Mouse (Mus musculus) stomach, embryonic 16.5 days (tissue): ENCODE results near the gene Man2a2. TPM values are rescaled to one million over a fixed set of nuclear protein-coding genes. Genes with fewer than 3 reads are reported as not detected.
"Not testable (repeated sequence)": the region's sequence is repeated elsewhere in the genome, so short reads cannot be mapped to it uniquely, and the experiment has no call there.

ENCODE experiments used
- ATAC-seq: fragments of 200-750 bp; cut with Nextera tagmentation; 2 replicates; pipeline ENCODE4 v1.8.0; 2017; ENCODE audit warnings: moderate number of reproducible peaks, moderate TSS enrichment; ENCODE audit not compliant: insufficient read depth, low FRiP score
- H3K27ac ChIP-seq: fragments of 300-500 bp; sonication (generic); 2 replicates; pipeline ENCODE4 v1.5.1; 2014; ENCODE audit warnings: low read length
- H3K27me3 ChIP-seq: fragments of 300-500 bp; sonication (generic); 2 replicates; pipeline ENCODE4 v1.6.1; 2014; ENCODE audit warnings: low read length, control low read depth, mixed read lengths; ENCODE audit not compliant: control insufficient read depth, insufficient read depth
- H3K36me3 ChIP-seq: fragments of 300-500 bp; sonication (generic); 2 replicates; pipeline ENCODE4 v1.6.1; 2014; ENCODE audit warnings: low read length; ENCODE audit not compliant: control insufficient read depth, insufficient read depth
- H3K4me1 ChIP-seq: fragments of 300-500 bp; sonication (generic); 2 replicates; pipeline ENCODE4 v1.6.1; 2014; ENCODE audit warnings: low read length, control low read depth, mixed read lengths; ENCODE audit not compliant: control insufficient read depth, insufficient read depth
- H3K4me2 ChIP-seq: fragments of 300-500 bp; sonication (generic); 2 replicates; pipeline ENCODE4 v1.6.1; 2014; ENCODE audit warnings: low read depth, low read length, mixed read lengths
- H3K4me3 ChIP-seq: fragments of 300-500 bp; sonication (generic); replicated peaks from 2 replicates; pipeline ENCODE4 v1.5.1; 2014; ENCODE audit warnings: mild to moderate bottlenecking, low read length
- H3K9ac ChIP-seq: fragments of 300-500 bp; sonication (generic); 2 replicates; pipeline ENCODE4 v1.6.1; 2014; ENCODE audit warnings: low read length
- H3K9me3 ChIP-seq: fragments of 300-500 bp; sonication (generic); replicated peaks from 2 replicates; pipeline ENCODE4 v1.6.1; 2016; ENCODE audit warnings: low read length, control low read depth; ENCODE audit not compliant: control insufficient read depth
- WGBS: fragments of 180-500 bp; shearing (Covaris S2); extraction: QIAGEN DNeasy Blood & Tissue Kit; methylation state at CpG from one replicate; pipeline ENCODE4 v1.1.7; 2014; 5-methylcytosine and 5-hydroxymethylcytosine counted together
- polyA plus RNA-seq: library from polyadenylated mRNA; unstranded; fragments of >200 nt; fragmentation: Nextera tagmentation; extraction: Ambion mirVana; gene quantifications from 2 replicates; pipeline ENCODE4 v1.2.1, GENCODE M21; 2015

Gene Man2a2
- polyA plus RNA-seq, 1 experiment from 2014 or later, result 14.7 TPM

DNA sequence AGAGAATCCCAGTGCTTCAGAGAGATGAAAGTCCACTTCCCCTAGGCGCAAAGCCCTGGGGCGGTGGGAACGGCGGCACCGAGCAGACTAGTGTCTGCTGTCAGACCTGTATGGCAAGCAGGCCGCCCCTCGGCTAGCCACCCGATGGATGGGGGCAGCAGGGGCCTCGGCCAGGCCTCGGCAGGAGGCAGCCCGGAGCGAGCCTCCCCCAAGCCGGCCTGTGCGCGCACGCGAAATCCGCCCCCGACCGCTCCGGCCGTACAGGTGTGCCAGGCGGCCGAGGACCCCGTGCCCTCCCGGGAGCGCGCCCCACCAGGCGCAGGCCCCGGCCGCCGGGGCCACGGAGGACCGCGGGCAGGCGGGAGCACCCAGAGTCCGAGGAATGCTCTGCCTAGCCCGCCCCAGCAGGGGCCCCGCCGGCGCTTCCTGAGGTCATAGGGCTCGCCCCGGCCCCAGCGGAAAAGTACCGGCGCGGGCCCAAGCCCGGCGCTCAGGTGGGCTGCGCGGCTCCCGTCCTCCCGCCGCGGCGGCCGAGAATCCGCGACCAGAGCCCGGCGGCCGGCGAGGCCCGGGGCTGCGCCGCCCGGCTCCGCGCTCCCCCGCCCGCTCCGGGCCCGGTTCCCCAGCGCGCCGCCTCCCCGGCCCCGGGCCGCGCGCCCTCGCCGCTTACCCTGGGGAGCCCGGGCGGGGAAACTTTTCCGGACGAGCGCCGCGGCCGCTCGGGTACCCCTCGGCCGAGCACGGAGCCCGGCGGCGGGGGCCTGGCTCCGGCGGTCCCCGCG, 30.9 kb upstream of the Man2a2 start:
- ATAC-seq, result peak; percentile 38
- peak overlapping the region; percentile 86 for H3K4me2 ChIP-seq
- H3K36me3 ChIP-seq, result 0 out of 2 replicates have a peak, but pooled peaks cover 4% of the 10 kb centered on the region
- H3K4me1 ChIP-seq, result peaks cover 33% of the 10 kb centered on the region
- no peaks in the 10 kb centered on the region for H3K9me3 ChIP-seq
- H3K9ac ChIP-seq, result peak overlapping the region; percentile 98
- H3K27ac ChIP-seq, result peak overlapping the region; percentile 89
- H3K27me3 ChIP-seq, result 0 out of 2 replicates have a peak, but pooled peaks cover 5% of the 10 kb centered on the region
- WGBS, result under 1% methylated on average over 51 of the region's 102 CpGs
- H3K4me3 ChIP-seq, result peak overlapping the region; percentile 87

DNA sequence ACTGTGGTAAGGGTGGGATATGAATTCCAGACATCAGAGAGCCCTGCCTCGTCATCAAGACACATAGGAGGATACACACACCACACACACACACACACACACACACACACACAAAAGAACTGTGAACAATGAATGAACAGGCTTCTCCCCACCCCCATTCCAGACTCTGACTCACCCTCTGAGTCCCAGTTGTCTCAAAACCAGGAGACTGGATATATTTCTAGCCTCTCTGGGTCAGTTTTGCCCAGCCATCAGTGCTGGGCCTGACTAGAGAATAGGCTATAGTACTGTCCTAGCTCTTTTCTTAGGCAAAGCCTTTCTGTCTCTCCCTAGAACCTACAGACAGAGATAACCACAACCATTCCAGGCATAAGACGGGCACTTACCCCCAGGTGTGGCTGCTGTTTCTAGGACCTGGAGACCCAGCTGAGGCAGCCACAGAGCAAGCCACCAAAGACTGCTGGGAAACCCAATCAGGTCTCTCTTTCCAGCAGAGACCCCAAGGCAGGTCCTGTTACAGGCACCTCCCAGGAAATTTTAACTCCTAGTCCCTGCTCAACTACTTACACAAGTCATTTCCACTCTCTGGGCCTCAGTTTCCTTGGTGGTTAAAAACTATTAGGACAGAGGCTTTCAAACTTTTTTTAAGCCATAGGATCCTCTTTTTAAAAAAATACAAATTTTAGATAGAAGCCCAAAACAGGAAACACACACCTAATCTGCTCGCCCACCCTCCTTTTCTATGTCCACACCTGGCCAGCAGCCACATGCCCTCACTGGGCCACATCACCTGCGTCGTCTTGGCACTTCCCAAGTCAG, 30.1 kb upstream of the Man2a2 start:
- H3K36me3 ChIP-seq, result 0 out of 2 replicates have a peak, but pooled peaks cover 4% of the 10 kb centered on the region
- peaks cover 33% of the 10 kb centered on the region for H3K4me1 ChIP-seq
- no peak for ATAC-seq

DNA sequence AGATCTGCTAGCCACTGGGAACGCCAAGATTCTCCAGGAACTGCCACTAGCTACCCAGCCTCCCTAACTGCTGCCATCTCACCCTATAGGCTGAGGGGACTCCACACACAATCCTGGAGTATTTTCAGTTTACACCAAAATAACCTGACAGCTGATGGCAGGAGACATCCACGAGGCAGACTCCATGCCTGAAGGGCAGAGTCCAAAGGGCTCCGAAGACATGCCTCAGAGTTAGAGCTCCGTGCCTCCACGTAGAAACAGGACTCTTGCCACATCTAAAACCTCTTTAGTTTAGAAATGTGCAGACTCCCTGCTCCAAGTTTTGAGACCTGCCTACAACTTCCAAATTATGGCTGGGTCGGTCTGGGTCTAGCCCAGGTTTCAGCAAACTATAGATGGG, 29.4 kb upstream of the Man2a2 start:
- Histone ChIP-seq H3K4me1 (peaks cover 33% of the 10 kb centered on the region), H3K9me3 (no peaks in the 10 kb centered on the region), H3K4me2 (peak overlapping the region; percentile 86; the same call in 1 of the 2 replicates), H3K27me3 (0 out of 2 replicates have a peak, but pooled peaks cover 5% of the 10 kb centered on the region), H3K4me3 (no peak overlapping the region; the same call in 1 of the 2 replicates), H3K27ac (no peak overlapping the region), H3K36me3 (peaks cover 9% of the 10 kb centered on the region; the same call in 1 of the 2 replicates), H3K9ac (peak overlapping the region; percentile 98)
- WGBS, result 68% methylated on average over 6 of the region's 6 CpGs
- ATAC-seq, result no peak

More for the DNA sequence above, 30.1 kb upstream of the Man2a2 start:
- H3K9ac ChIP-seq, result peak overlapping the region; percentile 98
- peak overlapping the region; percentile 87 for H3K4me3 ChIP-seq
- 25% methylated on average over 5 of the region's 5 CpGs for WGBS
- peak overlapping the region; percentile 86 for H3K4me2 ChIP-seq
- peak overlapping the region; percentile 89 for H3K27ac ChIP-seq
- H3K9me3 ChIP-seq, result no peaks in the 10 kb centered on the region
- H3K27me3 ChIP-seq, result 0 out of 2 replicates have a peak, but pooled peaks cover 5% of the 10 kb centered on the region

DNA sequence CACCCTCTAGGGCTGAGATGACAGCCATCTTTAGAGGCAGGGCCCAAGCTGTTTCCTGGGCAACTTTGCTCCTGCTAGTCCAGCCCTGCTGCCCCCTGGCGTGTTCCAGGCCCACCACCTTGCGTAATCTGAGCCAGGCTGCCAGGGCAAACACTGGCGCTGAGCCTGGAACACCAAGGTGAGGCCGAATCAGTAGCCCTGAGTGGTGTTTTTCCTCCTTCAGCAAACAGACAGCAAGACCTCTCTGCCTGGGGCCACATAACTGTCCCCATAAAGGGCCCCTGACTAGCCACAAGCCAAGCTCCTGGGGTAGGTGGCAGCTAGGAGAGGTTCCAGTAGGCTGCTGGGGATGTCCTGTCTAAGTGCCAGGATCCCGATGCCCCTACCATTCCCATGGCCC, 28.9 kb upstream of the Man2a2 start:
- no peak overlapping the region for H3K4me3 ChIP-seq
- H3K4me1 ChIP-seq, result peaks cover 33% of the 10 kb centered on the region
- 54% methylated on average over 5 of the region's 5 CpGs for WGBS

DNA sequence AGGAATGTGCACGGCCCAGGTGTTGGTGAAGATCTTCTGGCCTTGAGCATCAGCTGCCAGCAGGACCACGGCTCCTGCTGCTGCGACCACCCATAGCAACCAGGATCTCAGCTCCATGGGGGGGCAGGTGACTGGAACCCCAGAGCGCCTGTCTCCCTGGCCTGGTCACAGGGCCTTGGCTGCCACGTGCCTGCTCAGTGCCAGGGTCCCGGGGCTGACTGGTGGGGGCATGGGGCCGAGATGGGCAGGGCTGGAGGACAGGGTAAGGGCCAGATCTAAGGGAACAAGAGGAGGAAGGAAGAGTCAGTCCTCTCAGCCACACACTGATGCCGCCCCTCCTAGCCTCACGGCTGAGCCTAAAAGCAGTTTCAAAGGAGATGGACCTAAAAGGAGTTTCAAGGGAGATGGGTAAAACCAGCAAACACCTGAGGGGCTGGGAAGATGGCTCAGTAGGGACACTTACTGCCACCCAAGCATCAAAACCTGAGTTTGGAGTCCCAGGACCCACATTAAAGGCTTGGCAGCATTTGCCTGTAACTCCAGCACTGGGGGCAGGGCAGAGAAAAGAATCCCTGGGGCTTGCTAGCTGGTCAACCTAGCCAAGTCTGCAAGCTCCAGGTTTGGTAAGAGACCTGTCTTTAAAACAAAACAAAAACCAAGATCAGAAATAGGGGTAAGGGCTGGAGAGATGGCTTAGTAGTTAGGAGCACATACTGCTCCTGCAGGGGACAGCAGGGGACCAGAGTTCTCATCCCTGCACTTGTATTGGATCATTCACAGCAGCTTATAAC, 27.7 kb upstream of the Man2a2 start:
- Histone ChIP-seq H3K36me3 (peaks cover 16% of the 10 kb centered on the region; the same call in 1 of the 2 replicates), H3K9ac (peak overlapping the region; percentile 21; the same call in 1 of the 2 replicates), H3K4me1 (peaks cover 29% of the 10 kb centered on the region), H3K27me3 (no peaks in the 10 kb centered on the region), H3K4me2 (no peak overlapping the region), H3K27ac (no peak overlapping the region), H3K9me3 (no peaks in the 10 kb centered on the region), H3K4me3 (no peak overlapping the region)
- ATAC-seq, result no peak
- WGBS, result 76% methylated on average over 9 of the region's 9 CpGs

More for the DNA sequence above, 28.9 kb upstream of the Man2a2 start:
- no peak overlapping the region; the same call in 1 of the 2 replicates for H3K27ac ChIP-seq
- no peaks in the 10 kb centered on the region for H3K9me3 ChIP-seq
- no peak for ATAC-seq
- H3K27me3 ChIP-seq, result 0 out of 2 replicates have a peak, but pooled peaks cover 5% of the 10 kb centered on the region
- peak overlapping the region; percentile 26; the same call in 1 of the 2 replicates for H3K4me2 ChIP-seq
- no peak overlapping the region for H3K9ac ChIP-seq
- H3K36me3 ChIP-seq, result peaks cover 11% of the 10 kb centered on the region; the same call in 1 of the 2 replicates

DNA sequence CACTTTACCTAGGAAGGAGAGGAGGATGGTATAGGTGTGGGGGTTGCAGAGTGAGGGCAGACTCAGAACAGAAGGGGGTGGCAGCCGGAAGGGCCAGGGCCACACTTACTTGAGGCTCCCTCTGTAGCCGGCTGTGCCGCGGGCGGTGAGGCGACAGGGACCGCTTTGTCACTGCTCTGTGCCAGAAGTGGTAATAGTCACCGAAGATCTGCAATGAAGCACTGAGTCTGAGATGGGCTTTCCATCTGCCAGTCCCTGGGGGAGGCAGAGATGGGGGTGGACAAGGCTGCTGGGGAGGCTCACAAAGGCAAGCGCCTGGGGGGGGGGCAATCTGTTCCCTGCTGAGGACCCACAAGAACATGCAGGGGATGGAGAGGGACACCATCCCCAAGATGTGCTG, 26.8 kb upstream of the Man2a2 start:
- H3K9me3 ChIP-seq, result no peaks in the 10 kb centered on the region
- no peak overlapping the region for H3K4me3 ChIP-seq
- peaks cover 20% of the 10 kb centered on the region for H3K4me1 ChIP-seq
- H3K36me3 ChIP-seq, result peaks cover 16% of the 10 kb centered on the region; the same call in 1 of the 2 replicates
- no peak overlapping the region for H3K4me2 ChIP-seq
- H3K27ac ChIP-seq, result no peak overlapping the region
- H3K9ac ChIP-seq, result no peak overlapping the region
- no peak for ATAC-seq
- H3K27me3 ChIP-seq, result no peaks in the 10 kb centered on the region
- 89% methylated on average over 9 of the region's 9 CpGs for WGBS

DNA sequence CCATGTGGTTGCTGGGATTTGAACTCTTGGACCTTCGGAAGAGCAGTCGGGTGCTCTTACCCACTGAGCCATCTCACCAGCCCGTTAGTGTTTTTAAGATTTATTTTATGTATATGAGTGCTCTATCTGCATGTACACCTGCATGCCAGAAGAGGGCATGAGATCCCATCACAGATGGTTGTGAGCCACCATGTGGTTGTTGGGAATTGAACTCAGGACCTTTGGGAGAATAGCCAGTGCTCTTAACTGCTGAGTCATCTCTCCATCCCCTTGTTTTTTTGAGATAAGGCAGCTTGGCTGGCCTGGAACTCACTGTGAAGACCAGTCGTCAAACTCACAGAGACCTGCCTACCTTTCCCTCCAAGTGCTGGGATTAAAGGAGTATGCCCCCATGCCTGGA, 25.3 kb upstream of the Man2a2 start:
- not testable (repeated sequence) for H3K9ac ChIP-seq, H3K4me2 ChIP-seq, H3K27me3 ChIP-seq, H3K4me3 ChIP-seq, ATAC-seq, H3K27ac ChIP-seq, H3K9me3 ChIP-seq
- peaks cover 21% of the 10 kb centered on the region; the same call in 1 of the 2 replicates for H3K36me3 ChIP-seq
- peaks cover 16% of the 10 kb centered on the region for H3K4me1 ChIP-seq
- 84% methylated on average over 4 of the region's 4 CpGs for WGBS

DNA sequence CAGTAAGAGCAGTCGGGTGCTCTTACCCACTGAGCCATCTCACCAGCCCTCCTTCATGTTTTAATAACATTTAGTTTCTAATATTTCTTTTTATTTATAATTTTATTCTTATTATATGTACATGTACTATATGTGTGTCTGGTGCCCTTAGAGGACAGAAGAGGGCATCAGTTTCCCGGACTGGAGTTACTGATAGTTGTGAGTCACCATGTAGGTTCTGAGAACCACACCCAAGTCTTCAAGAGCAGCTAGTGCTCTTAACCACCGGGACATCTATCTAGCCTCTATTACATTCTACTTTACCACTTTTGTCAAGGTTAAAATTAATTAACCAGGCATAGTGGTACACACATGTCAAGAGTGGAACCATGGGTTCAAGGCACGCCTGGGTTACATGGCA, 23.4 kb upstream of the Man2a2 start:
- H3K4me2 ChIP-seq, result no peak overlapping the region
- no peaks in the 10 kb centered on the region for H3K27me3 ChIP-seq
- no peak overlapping the region for H3K4me3 ChIP-seq
- peaks cover 32% of the 10 kb centered on the region for H3K36me3 ChIP-seq
- H3K4me1 ChIP-seq, result no peaks in the 10 kb centered on the region
- H3K9ac ChIP-seq, result no peak overlapping the region
- H3K9me3 ChIP-seq, result no peaks in the 10 kb centered on the region
- no peak for ATAC-seq
- 86% methylated on average over 4 of the region's 4 CpGs for WGBS
- no peak overlapping the region for H3K27ac ChIP-seq
